Mouse (Mus musculus) liver, embryonic 14.5 days (tissue): ENCODE measurements around the gene Pno1.

Experiments
- CTCF ChIP-seq: IDR thresholded peaks from 2 replicates; pipeline ENCODE4 v1.5.1; 2016; ENCODE audit warnings: antibody characterized with exemption, low read depth, control low read depth
- EP300 ChIP-seq: IDR thresholded peaks from 2 replicates; pipeline ENCODE4 v1.6.1; 2016; ENCODE audit warnings: antibody characterized with exemption, low read depth

DNA sequence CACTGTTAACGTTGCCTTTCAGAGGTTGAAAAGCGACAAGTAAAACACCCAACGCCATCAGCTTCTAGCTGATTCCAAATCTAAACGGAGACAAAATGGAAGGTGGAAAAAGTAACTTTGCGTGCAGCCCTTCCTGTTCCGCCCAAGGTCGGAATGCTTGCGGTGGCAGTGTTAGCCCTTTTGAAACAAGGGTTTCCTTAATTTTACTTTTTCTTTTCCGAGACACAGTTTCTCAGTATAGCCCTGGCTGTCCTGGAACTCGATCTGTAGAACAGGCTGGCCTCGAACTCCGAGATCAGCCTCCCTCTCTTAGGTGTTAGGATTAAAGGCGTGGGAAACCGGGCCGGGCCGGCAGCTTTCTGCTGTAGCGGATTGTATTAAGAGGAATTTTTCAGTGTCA lies 46.5 kb upstream of the Pno1 start:
- no peak for TF ChIP-seq CTCF
- TF ChIP-seq EP300: no peak
